Mouse (Mus musculus) megakaryocyte-erythroid progenitor cell, adult 5-6 weeks (primary cell): Measurements from ENCODE around the gene Rph3a. TPM values are rescaled to one million over a fixed set of nuclear protein-coding genes. Genes with fewer than 3 reads are reported as not detected.

Source experiments
- total RNA-seq, 2 experiments: library from RNA; stranded (forward) in 1 of 2; stranded (reverse) in 1 of 2; fragments of 200-1000, 215-1000 nt in 1 of 2; fragments of >200 nt in 1 of 2; fragmentation: Nextera tagmentation in 1 of 2; gene quantifications; 2 replicates each; pipeline ENCODE4 v1.2.3; 2014 to 2017

Rph3a gene
- total RNA-seq, 2 experiments from 2014 or later: not detected

Other genes with a start within 250 kb of the Rph3a start
- 2.3 and 4.2 TPM in 2 replicates for gene Oas3, start 232.4 kb downstream of the Rph3a start, total RNA-seq (2014; fragmentation: Nextera tagmentation)
- 1.8 and 2.0 TPM in 2 replicates for gene Oas3, start 232.4 kb downstream of the Rph3a start, total RNA-seq (2017)
- not detected in 2 replicates for gene Oas1e, start 214.6 kb downstream of the Rph3a start, total RNA-seq (2014; fragmentation: Nextera tagmentation)
- not detected in 2 replicates for gene Oas1e, start 214.6 kb downstream of the Rph3a start, total RNA-seq (2017)
- gene Oas1c, start 197.6 kb downstream of the Rph3a start, total RNA-seq (2014; fragmentation: Nextera tagmentation): 5.3 and 8.3 TPM in 2 replicates
- 3.1 and 26.4 TPM in 2 replicates for gene Oas1c, start 197.6 kb downstream of the Rph3a start, total RNA-seq (2017)
- not detected in 2 replicates for gene Oas1f, start 162.7 kb downstream of the Rph3a start, total RNA-seq (2014; fragmentation: Nextera tagmentation)
- not detected in 2 replicates for gene Oas1f, start 162.7 kb downstream of the Rph3a start, total RNA-seq (2017)
- not detected in 2 replicates for gene Oas1h, start 148.7 kb downstream of the Rph3a start, total RNA-seq (2014; fragmentation: Nextera tagmentation)
- not detected in 2 replicates for gene Oas1h, start 148.7 kb downstream of the Rph3a start, total RNA-seq (2017)
- 2.5 TPM in 1 of 2 replicates, not detected in the other for gene Oas1g, start 122.5 kb downstream of the Rph3a start, total RNA-seq (2014; fragmentation: Nextera tagmentation)
- not detected in 2 replicates for gene Oas1g, start 122.5 kb downstream of the Rph3a start, total RNA-seq (2017)
- gene Oas1a, start 102.6 kb downstream of the Rph3a start, total RNA-seq (2014; fragmentation: Nextera tagmentation): 6.4 and 8.1 TPM in 2 replicates
- 6.9 and 9.6 TPM in 2 replicates for gene Oas1a, start 102.6 kb downstream of the Rph3a start, total RNA-seq (2017)
- gene Oas1d, start 95.6 kb downstream of the Rph3a start, total RNA-seq (2014; fragmentation: Nextera tagmentation): not detected in 2 replicates
- gene Oas1d, start 95.6 kb downstream of the Rph3a start, total RNA-seq (2017): not detected in 2 replicates
- gene Ptpn11, start 181.3 kb upstream of the Rph3a start, total RNA-seq (2014; fragmentation: Nextera tagmentation): 38.2 and 44.4 TPM in 2 replicates
- gene Ptpn11, start 181.3 kb upstream of the Rph3a start, total RNA-seq (2017): 44.2 and 48.6 TPM in 2 replicates
- gene Rpl6, start 194.4 kb upstream of the Rph3a start, total RNA-seq (2014; fragmentation: Nextera tagmentation): 2,340 and 2,677 TPM in 2 replicates
- gene Rpl6, start 194.4 kb upstream of the Rph3a start, total RNA-seq (2017): 1,622 and 1,735 TPM in 2 replicates
- gene Hectd4, start 210.1 kb upstream of the Rph3a start, total RNA-seq (2014; fragmentation: Nextera tagmentation): 53.9 and 71.9 TPM in 2 replicates
- gene Hectd4, start 210.1 kb upstream of the Rph3a start, total RNA-seq (2017): 10.1 and 25.7 TPM in 2 replicates